Mouse (Mus musculus) forebrain, embryonic 13.5 days (tissue): ENCODE data around the gene Lyl1. TPM values are rescaled to one million over a fixed set of nuclear protein-coding genes. Genes with fewer than 3 reads are reported as not detected.

Source experiments
- ATAC-seq: fragments of 200-750 bp; cut with Nextera tagmentation; 2 replicates; pipeline ENCODE4 v1.8.0; 2017
- H3K27ac ChIP-seq: fragments of 300-500 bp; sonication (generic); 2 replicates; pipeline ENCODE4 v1.5.1; 2015; ENCODE audit warnings: inconsistent platforms, mild to moderate bottlenecking, moderate library complexity
- H3K27me3 ChIP-seq: fragments of 300-500 bp; sonication (generic); 2 replicates; pipeline ENCODE4 v1.6.1; 2015; ENCODE audit warnings: mild to moderate bottlenecking, inconsistent platforms
- H3K36me3 ChIP-seq: fragments of 300-500 bp; sonication (generic); 2 replicates; pipeline ENCODE4 v1.6.1; 2015; ENCODE audit warnings: mild to moderate bottlenecking, inconsistent platforms; ENCODE audit not compliant: poor library complexity, severe bottlenecking
- H3K4me1 ChIP-seq: fragments of 300-500 bp; sonication (generic); 2 replicates; pipeline ENCODE4 v1.6.1; 2015; ENCODE audit warnings: inconsistent platforms
- H3K4me2 ChIP-seq: fragments of 300-500 bp; sonication (generic); 2 replicates; pipeline ENCODE4 v1.6.1; 2015; ENCODE audit warnings: inconsistent platforms, mild to moderate bottlenecking, moderate library complexity
- H3K4me3 ChIP-seq: fragments of 300-500 bp; sonication (generic); 2 replicates; pipeline ENCODE4 v1.5.1; 2015; ENCODE audit warnings: mild to moderate bottlenecking, inconsistent platforms
- H3K9ac ChIP-seq: fragments of 300-500 bp; sonication (generic); 2 replicates; pipeline ENCODE4 v1.6.1; 2015; ENCODE audit warnings: mild to moderate bottlenecking, inconsistent platforms
- H3K9me3 ChIP-seq: fragments of 300-500 bp; sonication (generic); replicated peaks from 2 replicates; pipeline ENCODE4 v1.6.1; 2016; ENCODE audit warnings: inconsistent platforms
- WGBS: fragments of 180-500 bp; shearing (Covaris S2); methylation state at CpG from one replicate; pipeline ENCODE4 v1.1.7; 2015; 5-methylcytosine and 5-hydroxymethylcytosine counted together
- polyA plus RNA-seq: library from polyadenylated mRNA; unstranded; fragments of >200 nt; fragmentation: Nextera tagmentation; extraction: Ambion mirVana; gene quantifications from 2 replicates; pipeline ENCODE4 v1.2.1, GENCODE M21; 2015

The Lyl1 gene
- polyA plus RNA-seq, 1 experiment from 2014 or later: 1.9 TPM

DNA sequence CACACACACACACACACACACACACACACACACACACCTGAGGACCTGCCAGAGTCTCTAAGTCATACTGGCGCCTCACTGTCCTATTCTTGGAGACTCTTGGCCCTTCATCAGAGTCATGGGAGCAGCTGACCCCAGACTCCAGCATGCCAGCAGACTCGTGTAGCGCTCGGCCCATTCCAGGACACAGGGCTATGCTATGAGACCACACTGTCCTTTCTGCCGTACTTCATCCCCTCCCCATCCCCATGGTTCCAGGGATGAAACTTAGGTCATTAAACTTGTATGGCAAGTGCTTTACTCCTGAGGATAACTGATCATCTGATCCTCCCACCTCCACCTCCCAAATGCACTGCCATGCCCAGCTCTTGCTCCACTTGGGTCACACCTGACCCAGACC is 17.2 kb downstream of the Lyl1 start:
- Histone ChIP-seq H3K36me3 (peaks cover 57% of the 10 kb centered on the region), H3K9ac (no peak overlapping the region), H3K4me1 (peaks cover 61% of the 10 kb centered on the region), H3K4me3 (no peak overlapping the region), H3K27ac (no peak overlapping the region), H3K4me2 (no peak overlapping the region), H3K27me3 (peaks cover 10% of the 10 kb centered on the region; the same call in 1 of the 2 replicates), H3K9me3 (no peaks in the 10 kb centered on the region)
- 83% methylated on average over 5 of the region's 5 CpGs for whole genome bisulfite sequencing
- no peak for ATAC-seq

DNA sequence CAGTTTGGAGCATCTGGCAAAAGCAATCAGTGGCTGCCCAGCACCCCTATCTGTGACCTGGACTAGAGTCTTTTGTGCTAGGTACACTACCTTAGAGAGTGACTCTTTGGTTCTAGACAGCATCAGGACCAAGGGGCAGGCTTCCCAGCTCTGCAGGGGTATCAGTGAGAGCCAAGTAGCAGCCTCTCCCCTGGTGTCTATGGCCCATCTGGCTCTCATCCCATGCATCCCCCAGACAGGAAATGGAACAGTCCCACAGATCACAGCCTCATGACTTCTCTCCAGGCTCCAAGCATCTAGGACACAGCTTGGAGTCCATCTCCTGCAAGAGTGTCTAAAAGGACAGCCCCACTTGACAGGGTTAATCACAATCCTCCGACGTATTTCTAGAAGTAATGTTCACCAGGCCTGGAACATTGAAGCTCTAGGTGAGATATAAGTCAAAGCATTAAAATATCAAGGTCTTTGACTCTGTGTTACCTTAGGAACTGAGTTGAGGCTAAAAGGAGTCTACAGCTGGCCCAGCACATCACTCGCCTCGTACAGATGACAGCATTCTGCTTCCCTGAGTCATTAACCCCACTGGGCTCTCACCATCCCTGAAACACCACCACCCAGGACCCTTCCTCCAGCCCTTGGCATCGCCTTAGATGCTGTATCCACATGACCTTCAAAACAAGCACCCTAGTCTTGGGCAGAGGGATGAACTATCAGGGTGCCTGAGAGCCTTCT is 17.9 kb downstream of the Lyl1 start:
- H3K9me3 ChIP-seq: no peaks in the 10 kb centered on the region
- H3K36me3 ChIP-seq: peaks cover 52% of the 10 kb centered on the region
- peaks cover 9% of the 10 kb centered on the region; the same call in 1 of the 2 replicates for H3K27me3 ChIP-seq
- H3K4me3 ChIP-seq: no peak overlapping the region
- peaks cover 61% of the 10 kb centered on the region for H3K4me1 ChIP-seq
- no peak overlapping the region; the same call in none of the 2 replicates for H3K27ac ChIP-seq
- H3K9ac ChIP-seq: no peak overlapping the region
- ATAC-seq: no peak
- H3K4me2 ChIP-seq: no peak overlapping the region
- 84% methylated on average over 5 of the region's 5 CpGs for WGBS

DNA sequence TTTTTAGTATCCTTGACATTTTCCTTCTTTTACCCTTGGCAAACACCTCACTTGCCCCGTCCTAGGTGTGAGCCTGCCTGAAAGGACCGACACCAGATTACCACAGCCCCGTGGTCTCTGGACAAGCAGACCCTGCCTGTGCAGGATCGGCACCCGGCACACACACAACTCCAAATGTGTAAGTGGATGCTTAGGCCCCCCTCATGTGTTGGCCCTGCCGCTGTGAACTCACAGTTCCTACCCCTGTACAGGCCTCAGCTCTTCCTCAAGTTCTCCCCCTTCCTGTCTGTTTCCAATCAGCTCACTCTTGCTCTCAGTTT is 21.2 kb downstream of the Lyl1 start:
- 63% methylated on average over 6 of the region's 6 CpGs for WGBS
- H3K36me3 ChIP-seq: peaks cover 65% of the 10 kb centered on the region
- no peak overlapping the region for H3K4me3 ChIP-seq
- H3K27ac ChIP-seq: peak overlapping the region; percentile 97
- H3K9me3 ChIP-seq: no peaks in the 10 kb centered on the region
- no peaks in the 10 kb centered on the region for H3K27me3 ChIP-seq
- H3K9ac ChIP-seq: peak overlapping the region; percentile 49
- peak overlapping the region; percentile 30 for H3K4me2 ChIP-seq
- H3K4me1 ChIP-seq: peaks cover 67% of the 10 kb centered on the region
- ATAC-seq: peak; percentile 9

DNA sequence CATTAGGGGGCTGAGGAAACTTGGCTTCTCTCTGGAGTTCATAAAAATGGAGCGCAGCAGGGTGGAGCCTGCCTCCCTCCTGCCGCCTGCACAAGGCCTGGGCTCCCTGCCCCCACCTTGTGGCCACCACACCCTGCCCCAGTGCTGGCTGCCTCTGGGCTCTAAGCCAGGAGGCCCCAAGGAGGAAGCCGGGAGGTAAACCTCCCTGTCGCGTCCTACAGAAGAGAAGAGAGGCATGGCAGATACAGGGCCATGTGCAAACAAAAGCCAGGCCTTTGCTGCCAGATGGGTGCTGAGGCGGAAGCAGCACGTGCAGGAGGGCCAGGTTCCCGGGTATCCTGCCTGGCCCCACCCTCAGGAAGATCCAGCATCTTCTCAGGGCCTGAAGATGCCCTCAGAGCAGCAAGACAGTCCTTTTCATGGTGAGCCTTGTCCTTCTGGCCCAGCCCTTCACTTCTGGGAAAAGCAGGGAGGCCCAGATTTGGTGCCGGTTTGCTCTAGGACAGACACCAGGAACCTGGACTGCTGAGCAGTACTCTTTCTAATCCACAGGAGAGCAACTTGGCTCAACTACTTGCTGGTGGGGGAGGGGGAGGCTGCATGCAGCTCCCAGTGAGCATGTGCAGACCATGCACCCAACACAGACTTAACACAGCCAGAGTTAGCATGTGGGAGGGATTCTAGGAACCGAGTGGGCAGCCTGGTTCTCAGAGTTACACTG is 21.8 kb downstream of the Lyl1 start, which contains the start of gene G430095P16Rik:
Gene G430095P16Rik, plus strand, starts transcription at position 158 of the 721 bp plus-strand sequence.
- peak; percentile 70 for ATAC-seq
- Histone ChIP-seq H3K36me3 (peaks cover 67% of the 10 kb centered on the region), H3K27ac (peak within 1 kb of the TSS; percentile 97), H3K4me1 (peaks cover 72% of the 10 kb centered on the region), H3K4me2 (peak within 1 kb of the TSS; percentile 30), H3K9ac (peak within 1 kb of the TSS; percentile 49), H3K9me3 (no peaks in the 10 kb centered on the region), H3K4me3 (no peak within 1 kb of the TSS), H3K27me3 (no peaks in the 10 kb centered on the region)
- WGBS: 11% methylated on average over 10 of the region's 10 CpGs

DNA sequence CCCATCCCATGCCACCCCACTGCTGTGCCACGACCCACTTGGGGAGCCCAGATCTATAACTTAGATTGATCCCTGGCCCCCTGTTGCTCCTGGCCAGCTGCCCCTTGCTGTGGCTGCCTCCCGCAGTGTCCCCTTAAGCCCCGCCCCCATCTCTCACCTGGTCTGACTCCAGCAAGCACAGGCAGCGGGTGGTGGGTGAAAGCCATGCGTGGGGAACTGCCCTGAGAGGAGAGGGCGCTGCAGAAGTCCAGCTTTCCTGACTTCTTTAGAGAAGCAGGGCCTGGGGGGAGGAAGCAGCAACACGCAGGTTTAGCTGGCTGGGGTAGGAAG is 22.3 kb downstream of the Lyl1 start:
- Histone ChIP-seq H3K9ac (peak overlapping the region; percentile 49), H3K9me3 (no peaks in the 10 kb centered on the region), H3K27me3 (no peaks in the 10 kb centered on the region), H3K4me3 (no peak overlapping the region), H3K4me1 (peaks cover 77% of the 10 kb centered on the region), H3K36me3 (peaks cover 66% of the 10 kb centered on the region), H3K4me2 (peak overlapping the region; percentile 30), H3K27ac (peak overlapping the region; percentile 97)
- ATAC-seq: no peak
- 16% methylated on average over 7 of the region's 7 CpGs for WGBS

DNA sequence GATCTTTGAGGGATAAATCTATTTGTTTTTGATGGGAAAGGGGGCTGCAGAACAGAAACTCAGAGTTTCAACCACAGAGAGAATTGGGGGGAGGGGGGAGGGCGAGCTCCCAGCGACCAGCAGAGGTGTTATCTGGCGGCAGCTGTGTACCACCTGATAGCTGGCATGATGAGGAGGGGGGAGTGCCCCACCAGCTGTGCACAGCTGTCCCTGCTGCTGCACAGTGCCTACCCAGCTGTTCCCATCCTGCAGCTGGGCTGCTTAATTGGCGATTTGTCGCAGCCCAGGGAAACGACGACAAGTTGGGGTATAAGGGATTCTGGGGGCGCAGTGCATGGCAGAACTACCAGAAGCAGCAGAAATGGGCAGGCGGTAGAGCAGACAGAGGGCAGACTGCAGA is 23.4 kb downstream of the Lyl1 start:
- peak overlapping the region; percentile 49 for H3K9ac ChIP-seq
- 49% methylated on average over 9 of the region's 9 CpGs for WGBS
- no peaks in the 10 kb centered on the region for H3K9me3 ChIP-seq
- peak overlapping the region; percentile 97 for H3K27ac ChIP-seq
- H3K27me3 ChIP-seq: no peaks in the 10 kb centered on the region
- peaks cover 83% of the 10 kb centered on the region for H3K4me1 ChIP-seq
- H3K4me3 ChIP-seq: no peak overlapping the region
- peaks cover 55% of the 10 kb centered on the region for H3K36me3 ChIP-seq
- peak overlapping the region; percentile 30; the same call in 1 of the 2 replicates for H3K4me2 ChIP-seq
- ATAC-seq: no peak

DNA sequence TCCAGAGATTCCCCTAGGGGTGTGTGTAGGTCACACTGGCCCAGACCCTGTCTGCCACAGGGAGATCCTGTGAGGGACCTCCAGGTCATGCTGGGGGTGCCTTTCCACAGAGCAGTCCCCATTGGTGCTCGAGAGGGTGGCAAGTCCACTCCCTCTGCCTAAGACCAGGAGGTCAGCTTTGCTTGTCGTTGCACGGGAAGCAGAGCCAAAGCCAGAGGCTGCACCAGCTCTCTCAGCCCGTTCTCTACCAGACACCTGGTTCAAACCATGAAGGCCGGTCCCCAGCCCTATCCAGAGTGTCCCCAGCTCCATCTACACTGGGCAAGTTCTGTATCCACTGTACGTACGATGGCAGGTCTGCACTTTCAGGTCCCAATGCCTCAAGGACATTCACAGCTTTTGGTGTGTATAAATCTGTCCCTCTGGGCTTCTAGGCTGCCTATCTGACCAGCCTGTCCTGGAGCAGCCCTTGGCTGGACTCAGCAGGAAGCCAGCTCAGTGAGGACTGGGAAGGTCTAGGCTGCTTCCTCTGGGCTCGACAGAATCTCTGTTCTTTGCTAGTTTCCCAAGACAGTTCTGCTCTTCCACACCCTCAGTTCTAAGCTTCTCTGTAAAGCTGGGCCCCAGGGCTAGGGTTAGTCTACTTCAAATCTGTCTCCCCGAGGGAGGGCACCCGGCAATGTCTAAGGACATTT is 24.1 kb downstream of the Lyl1 start:
- H3K9ac ChIP-seq: peak overlapping the region; percentile 49; the same call in 1 of the 2 replicates
- no peak for ATAC-seq
- H3K4me1 ChIP-seq: peaks cover 90% of the 10 kb centered on the region
- peaks cover 47% of the 10 kb centered on the region for H3K36me3 ChIP-seq
- peak overlapping the region; percentile 97 for H3K27ac ChIP-seq
- H3K4me3 ChIP-seq: no peak overlapping the region
- no peaks in the 10 kb centered on the region for H3K9me3 ChIP-seq
- H3K4me2 ChIP-seq: 0 out of 2 replicates have a peak overlapping the region, but pooled peaks have one; percentile 30
- H3K27me3 ChIP-seq: no peaks in the 10 kb centered on the region
- 61% methylated on average over 10 of the region's 10 CpGs for WGBS

DNA sequence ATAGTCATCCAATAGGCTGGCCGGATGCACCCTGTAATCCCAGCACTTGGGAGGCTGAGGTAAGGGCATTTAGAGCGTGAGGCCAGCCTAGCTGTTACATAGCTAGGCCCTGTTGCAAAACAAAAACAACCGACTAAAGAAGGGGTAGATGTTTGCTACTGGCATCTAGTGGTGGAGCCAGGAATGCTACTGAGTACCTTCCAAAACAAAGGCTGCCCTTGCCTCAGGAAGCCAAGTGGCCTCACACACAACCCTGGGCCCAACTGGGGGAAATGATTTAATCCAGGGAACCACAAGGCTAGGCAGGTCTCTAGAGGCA is 24.6 kb downstream of the Lyl1 start:
- H3K27me3 ChIP-seq: no peaks in the 10 kb centered on the region
- H3K4me2 ChIP-seq: no peak overlapping the region
- H3K27ac ChIP-seq: peak overlapping the region; percentile 97
- H3K9me3 ChIP-seq: no peaks in the 10 kb centered on the region
- H3K4me3 ChIP-seq: no peak overlapping the region
- no peak for ATAC-seq
- peaks cover 42% of the 10 kb centered on the region for H3K36me3 ChIP-seq
- H3K9ac ChIP-seq: 0 out of 2 replicates have a peak overlapping the region, but pooled peaks have one; percentile 49
- WGBS: 17% methylated on average over 3 of the region's 3 CpGs
- H3K4me1 ChIP-seq: peaks cover 95% of the 10 kb centered on the region

DNA sequence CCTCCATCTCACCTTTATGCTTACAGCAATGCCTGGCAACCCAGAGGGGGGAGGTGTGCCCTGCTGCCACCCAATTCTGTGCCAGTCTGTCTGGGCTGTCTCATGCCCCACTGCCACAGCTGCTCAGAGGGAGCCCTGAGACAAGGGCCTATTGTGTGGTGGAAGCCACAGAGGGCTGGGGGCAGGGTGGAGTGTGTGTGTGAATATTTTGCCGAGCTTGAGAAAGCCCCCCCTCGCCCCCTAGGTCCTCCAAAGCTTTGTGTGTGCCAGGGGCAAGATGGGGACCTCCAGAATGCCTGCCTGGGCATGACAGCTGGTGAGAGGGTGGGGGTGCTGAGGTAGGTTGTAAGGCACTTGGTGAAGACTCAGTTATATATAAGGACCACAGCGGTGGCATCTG is 27.2 kb downstream of the Lyl1 start:
- H3K9me3 ChIP-seq: no peaks in the 10 kb centered on the region
- peak; percentile 86 for ATAC-seq
- peak overlapping the region; percentile 90 for H3K27ac ChIP-seq
- H3K36me3 ChIP-seq: peaks cover 31% of the 10 kb centered on the region
- no peaks in the 10 kb centered on the region for H3K27me3 ChIP-seq
- H3K4me3 ChIP-seq: no peak overlapping the region
- peaks cover 100% of the 10 kb centered on the region for H3K4me1 ChIP-seq
- 46% methylated on average over 3 of the region's 3 CpGs for WGBS
- peak overlapping the region; percentile 28; the same call in 1 of the 2 replicates for H3K4me2 ChIP-seq
- peak overlapping the region; percentile 14; the same call in 1 of the 2 replicates for H3K9ac ChIP-seq

DNA sequence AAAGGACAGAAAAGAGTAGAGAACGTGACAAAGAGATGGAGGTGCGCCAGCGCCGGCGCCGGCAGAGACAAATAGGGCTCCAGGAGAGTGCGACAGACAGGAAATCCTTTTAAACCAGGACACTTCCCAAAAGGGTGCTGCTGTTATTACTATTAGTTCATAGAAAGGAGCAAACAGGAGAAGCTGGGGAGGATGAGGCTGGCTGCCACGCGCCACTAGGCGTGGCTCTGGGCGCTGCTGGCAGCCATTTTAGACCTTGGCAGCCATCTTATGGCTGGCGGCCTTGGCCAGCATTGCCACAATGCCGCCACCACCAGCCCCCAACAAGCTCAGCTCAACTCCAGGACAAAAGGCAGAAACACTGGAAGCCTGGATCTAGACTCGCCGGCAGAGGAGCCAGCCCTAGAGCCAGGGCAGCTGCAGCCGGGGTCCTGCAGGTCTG is 28.7 kb downstream of the Lyl1 start:
- H3K27ac ChIP-seq: peak overlapping the region; percentile 90
- H3K4me3 ChIP-seq: no peak overlapping the region
- H3K9ac ChIP-seq: peak overlapping the region; percentile 53; the same call in 1 of the 2 replicates
- no peak for ATAC-seq
- no peaks in the 10 kb centered on the region for H3K27me3 ChIP-seq
- H3K9me3 ChIP-seq: no peaks in the 10 kb centered on the region
- H3K4me1 ChIP-seq: peaks cover 100% of the 10 kb centered on the region
- H3K36me3 ChIP-seq: peaks cover 30% of the 10 kb centered on the region
- 80% methylated on average over 16 of the region's 16 CpGs for WGBS
- peak overlapping the region; percentile 18; the same call in 1 of the 2 replicates for H3K4me2 ChIP-seq

DNA sequence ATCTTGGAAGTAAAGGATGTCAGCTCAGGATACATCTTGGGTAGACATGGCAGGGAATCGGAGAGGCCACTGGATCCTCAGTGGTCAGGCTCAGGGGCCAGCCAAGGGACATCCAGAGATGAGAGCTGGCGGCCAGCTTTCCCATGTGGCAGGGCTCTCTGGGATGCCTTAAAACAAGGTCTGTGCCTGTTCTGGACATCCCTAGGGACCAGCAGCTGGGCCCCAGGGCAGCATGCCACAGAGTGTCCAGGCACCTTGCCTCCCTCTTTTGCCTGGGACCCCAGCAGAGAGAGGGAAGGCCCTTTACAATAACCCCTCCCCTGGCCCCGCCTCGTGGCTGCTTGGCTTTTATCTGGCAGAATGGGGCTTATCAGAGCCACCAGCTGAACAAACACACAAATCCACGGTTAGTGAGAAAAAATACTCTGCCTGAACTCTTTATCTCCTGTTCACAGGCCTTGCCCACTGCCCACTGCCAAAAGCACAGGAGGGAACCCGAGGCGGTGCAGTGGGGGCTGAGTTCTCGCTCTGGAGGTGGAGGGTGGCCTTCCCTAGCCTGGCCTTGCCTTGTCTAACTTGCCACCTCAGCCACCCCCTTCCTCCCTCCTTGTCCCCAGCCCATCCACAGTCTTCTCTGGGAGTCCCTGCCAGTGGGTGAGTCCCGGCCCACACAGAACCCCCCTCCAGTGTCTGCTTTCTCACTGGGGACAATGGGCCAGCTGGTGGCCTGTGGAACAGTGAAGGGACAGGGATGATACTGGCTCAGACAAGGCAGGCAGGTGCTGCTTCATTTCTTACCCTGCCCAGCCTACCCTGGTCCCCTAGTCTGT is 29.5 kb downstream of the Lyl1 start:
- peak overlapping the region; percentile 90 for H3K27ac ChIP-seq
- peaks cover 100% of the 10 kb centered on the region for H3K4me1 ChIP-seq
- 35% methylated on average over 9 of the region's 9 CpGs for WGBS
- ATAC-seq: 0 out of 2 replicates have a peak, but pooled peaks have one; percentile 5
- H3K4me2 ChIP-seq: peak overlapping the region; percentile 18
- H3K4me3 ChIP-seq: no peak overlapping the region
- peak overlapping the region; percentile 53 for H3K9ac ChIP-seq
- no peaks in the 10 kb centered on the region for H3K9me3 ChIP-seq
- H3K36me3 ChIP-seq: peaks cover 25% of the 10 kb centered on the region
- no peaks in the 10 kb centered on the region; the same call in 1 of the 2 replicates for H3K27me3 ChIP-seq
